Mouse (Mus musculus) lung, embryonic 16.5 days (tissue): ENCODE data around the gene Shpk. TPM values are rescaled to one million over a fixed set of nuclear protein-coding genes. Genes with fewer than 3 reads are reported as not detected.

Experiments
- polyA plus RNA-seq: library from polyadenylated mRNA; unstranded; fragments of >200 nt; fragmentation: Nextera tagmentation; extraction: Ambion mirVana; gene quantifications from 2 replicates; pipeline ENCODE4 v1.2.1, GENCODE M21; 2015

Gene Shpk
- polyA plus RNA-seq, 1 experiment from 2014 or later = 1.6 TPM

Other genes starting within 250 kb of the Shpk start
- gene Atp2a3, start 238.3 kb upstream of the Shpk start, polyA plus RNA-seq = 21.7 and 23.2 TPM in 2 replicates
- 2.2 and 2.6 TPM in 2 replicates for gene P2rx1, start 200.4 kb upstream of the Shpk start, polyA plus RNA-seq
- gene Camkk1, start 180.5 kb upstream of the Shpk start, polyA plus RNA-seq = 7.3 and 7.5 TPM in 2 replicates
- 11.2 and 11.7 TPM in 2 replicates for gene Ncbp3, start 151.7 kb upstream of the Shpk start, polyA plus RNA-seq
- 0.63 and 0.68 TPM in 2 replicates for gene Itgae, start 108.9 kb upstream of the Shpk start, polyA plus RNA-seq
- gene Haspin, start 61.2 kb upstream of the Shpk start, polyA plus RNA-seq = 16.8 and 18.4 TPM in 2 replicates
- gene P2rx5, start 39.0 kb upstream of the Shpk start, polyA plus RNA-seq = 0.18 and 0.70 TPM in 2 replicates
- gene Emc6, start 22.4 kb upstream of the Shpk start, polyA plus RNA-seq = 117 and 121 TPM in 2 replicates
- gene Tax1bp3, start 22.4 kb upstream of the Shpk start, polyA plus RNA-seq = 275 and 278 TPM in 2 replicates
- gene Ctns, start 418 bp upstream of the Shpk start, polyA plus RNA-seq = 14.9 and 16.4 TPM in 2 replicates
- gene Trpv1, start 34.8 kb downstream of the Shpk start, polyA plus RNA-seq = 0.05 TPM in 1 of 2 replicates, not detected in the other
- 0.13 and 0.14 TPM in 2 replicates for gene Trpv3, start 67.9 kb downstream of the Shpk start, polyA plus RNA-seq
- gene Aspa, start 130.1 kb downstream of the Shpk start, polyA plus RNA-seq = 1.4 and 1.8 TPM in 2 replicates
- gene Gm49340, start 130.3 kb downstream of the Shpk start, polyA plus RNA-seq = not detected in 2 replicates
- 0.21 TPM in 1 of 2 replicates, not detected in the other for gene Spata22, start 130.3 kb downstream of the Shpk start, polyA plus RNA-seq
- gene Olfr20, start 151.3 kb downstream of the Shpk start, polyA plus RNA-seq = not detected in 2 replicates
- gene Olfr376, start 171.8 kb downstream of the Shpk start, polyA plus RNA-seq = not detected in 2 replicates
- not detected in 2 replicates for gene Olfr1, start 200.2 kb downstream of the Shpk start, polyA plus RNA-seq
- gene Olfr378, start 229.0 kb downstream of the Shpk start, polyA plus RNA-seq = not detected in 2 replicates